Mouse (Mus musculus): ENCODE results near the gene Ramp2.
A peak's percentile ranks its signal among the peaks of the same experiment; 100 is the strongest.

Gene Ramp2

DNA sequence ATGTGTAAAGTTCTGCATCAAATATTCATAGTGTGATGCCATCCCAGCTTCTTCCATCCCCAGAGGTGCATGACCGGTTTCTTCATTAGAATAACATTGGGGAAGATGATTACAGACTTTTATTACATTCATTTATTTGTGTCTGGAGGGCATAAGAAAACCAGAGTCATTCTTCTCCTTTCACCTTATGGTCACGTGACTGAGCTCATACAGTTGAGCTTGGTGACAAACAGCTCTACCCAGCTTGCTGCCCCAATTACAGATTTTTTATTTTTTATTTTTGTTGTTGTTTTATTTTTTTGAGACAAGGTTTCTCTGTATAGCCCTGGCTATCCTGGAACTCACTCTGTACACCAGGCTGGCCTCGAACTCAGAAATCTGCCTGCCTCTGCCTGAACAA is 26.6 kb downstream of the Ramp2 start:
- DNase-seq: no peak

DNA sequence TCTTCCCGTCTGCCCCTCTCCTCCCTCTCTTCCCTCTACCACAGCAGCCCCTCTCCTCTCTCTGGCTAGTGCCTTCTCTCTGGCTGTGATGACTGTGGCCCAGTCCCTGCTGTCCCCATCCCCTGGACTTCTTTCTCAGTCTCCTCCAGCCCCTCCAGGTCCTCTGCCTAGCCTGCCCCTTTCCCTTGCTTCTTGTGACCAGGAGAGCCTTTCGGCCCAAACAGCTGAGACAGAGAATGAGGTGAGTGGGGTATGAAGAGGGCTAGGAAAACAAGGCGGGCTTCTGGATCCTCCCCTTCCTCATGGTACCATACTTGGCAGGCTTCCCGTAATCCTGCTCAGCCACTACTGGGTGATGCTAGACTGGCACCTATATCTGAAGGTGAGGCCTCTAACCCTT is 29.5 kb downstream of the Ramp2 start:
- no peak for DNase-seq

DNA sequence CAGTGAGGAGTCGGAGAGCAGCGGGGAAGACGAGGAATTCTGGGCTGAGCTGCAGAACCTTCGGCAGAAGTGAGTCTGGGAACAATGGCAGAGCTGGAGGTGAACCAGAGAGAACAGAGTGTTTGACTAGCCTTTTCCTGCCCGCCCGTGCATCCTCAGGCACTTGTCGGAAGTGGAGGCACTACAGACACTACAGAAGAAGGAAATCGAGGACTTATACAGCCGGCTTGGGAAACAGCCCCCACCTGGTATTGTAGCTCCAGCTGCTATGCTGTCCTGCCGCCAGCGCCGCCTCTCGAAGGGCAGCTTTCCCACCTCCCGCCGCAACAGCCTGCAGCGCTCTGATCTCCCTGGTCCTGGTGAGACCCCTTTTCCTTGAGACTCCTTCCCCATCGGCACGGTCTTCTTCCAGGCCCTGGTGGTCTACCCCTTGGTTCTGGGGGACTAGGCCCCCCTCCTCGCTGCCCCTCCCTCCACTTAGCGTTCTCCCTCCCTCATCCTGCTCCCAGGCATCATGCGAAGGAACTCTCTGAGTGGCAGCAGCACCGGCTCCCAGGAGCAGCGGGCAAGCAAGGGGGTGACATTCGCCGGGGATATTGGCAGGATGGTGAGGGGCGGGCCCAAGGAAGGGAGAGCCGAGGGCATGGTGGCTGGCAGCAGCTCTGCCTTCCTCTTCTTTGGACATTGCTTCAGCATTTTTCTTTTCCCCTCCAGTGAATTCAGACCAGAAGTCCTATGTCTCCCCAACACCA is 30.7 kb downstream of the Ramp2 start:
- no peak for DNase-seq

DNA sequence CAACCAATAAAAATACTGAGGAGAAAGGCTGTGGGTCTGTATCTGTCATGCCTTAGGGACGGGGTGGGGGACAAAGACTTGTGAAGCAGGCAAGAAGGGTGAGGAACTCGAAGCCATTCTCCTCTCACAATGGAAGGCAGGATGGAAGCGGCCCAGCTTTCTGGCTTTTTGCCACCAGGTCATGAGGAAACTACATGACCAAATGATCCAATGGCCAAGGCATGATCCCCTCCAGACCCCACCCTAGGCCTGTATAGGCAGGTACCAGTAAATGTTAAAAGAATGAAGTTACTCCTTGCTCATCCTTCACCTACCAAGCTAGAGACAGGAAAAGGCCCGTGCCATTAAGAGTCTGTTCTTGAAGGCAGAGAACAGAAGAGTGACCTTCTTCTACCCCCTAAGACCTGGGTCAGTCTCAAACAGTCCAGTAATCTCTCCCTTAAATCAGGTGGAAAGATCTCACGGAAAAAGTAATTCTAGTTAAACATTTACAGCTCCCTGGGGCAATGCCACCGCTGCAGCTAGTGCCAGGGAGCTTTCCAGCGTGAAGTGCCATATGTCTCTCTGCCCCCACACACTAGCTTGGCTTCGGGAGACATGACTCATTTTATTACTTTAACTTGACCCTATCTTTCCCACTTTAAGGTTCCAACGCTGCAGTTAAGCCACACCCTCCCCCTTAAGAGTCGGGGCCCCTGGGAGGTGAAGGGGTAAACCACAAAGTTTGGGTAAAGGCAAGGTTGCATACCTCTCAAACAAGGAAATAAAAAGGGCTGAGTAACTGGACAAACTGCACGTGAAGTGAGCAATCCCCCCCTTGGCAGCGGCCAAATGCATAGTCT is 31.8 kb downstream of the Ramp2 start:
- DNase-seq: no peak

DNA sequence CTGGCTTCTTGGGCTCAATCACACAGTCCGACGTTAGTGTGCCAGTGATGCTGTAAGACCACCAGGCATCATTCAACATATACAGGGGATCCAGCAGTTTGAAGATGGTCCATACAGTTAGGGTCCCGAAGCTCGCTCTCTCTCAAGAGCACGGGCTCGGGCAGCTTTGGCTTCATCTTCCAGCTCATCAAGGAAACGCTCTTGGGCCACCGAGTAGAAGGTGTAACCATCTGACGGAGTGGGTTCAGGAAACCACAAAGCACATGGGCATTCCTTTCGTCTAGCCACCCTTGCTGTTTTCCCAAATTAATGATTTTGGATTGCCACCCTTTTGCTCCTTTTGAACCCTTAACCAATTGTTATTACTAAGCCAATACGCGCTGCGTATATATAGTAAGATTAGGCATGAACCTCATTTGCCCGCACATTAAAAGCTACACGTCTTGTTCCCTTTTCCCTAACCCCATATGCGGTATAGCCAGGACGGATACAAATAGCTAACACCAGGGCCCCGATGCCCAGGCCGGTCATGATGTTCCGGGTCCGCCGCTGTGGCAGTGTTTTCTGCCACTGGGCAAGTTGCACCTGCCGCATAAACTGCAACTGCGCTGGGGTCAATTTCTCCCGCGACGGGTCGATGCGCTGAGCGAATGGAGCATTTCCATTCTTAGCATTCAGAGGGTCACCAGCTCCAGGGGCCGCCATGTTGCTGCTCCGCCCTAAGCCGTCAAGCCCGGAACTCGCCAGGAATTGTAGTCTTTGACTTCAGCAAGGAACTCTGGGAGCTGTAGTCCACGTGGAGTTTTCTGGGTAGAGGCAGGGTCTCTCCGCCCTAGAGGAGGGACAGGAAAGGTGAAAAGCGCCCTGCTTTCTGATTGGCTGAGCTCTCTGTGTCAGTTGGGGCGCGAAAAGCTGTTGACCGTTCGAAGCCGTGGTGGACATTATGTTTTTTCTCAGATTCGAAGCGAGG is 32.7 kb downstream of the Ramp2 start, which contains the start of the genes Cntd1 and Coa3:
Gene Cntd1, plus strand, starts transcription at position 790 of the 970 bp plus-strand sequence.
Gene Coa3, minus strand, starts transcription at position 892 of the 970 bp plus-strand sequence.
- peak; percentile 85 for DNase-seq

DNA sequence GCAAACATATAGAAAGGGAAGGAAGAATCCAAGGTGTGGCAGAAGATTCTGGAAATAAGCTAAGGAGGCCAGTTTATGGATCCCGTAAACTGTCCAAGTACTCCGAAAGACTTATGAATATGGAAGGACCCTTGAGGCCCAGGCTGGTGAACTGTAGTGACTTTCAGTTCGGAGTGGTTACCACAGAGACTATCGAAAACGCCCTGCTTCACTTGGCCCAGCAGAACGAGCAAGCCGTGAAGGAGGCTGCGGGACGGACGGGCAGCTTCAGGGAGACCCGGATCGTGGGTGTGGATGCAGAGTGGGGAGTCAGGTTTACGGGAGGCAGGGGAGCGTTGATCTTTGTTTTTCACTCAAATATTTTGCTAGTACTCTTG is 33.4 kb downstream of the Ramp2 start:
- no peak for DNase-seq

DNA sequence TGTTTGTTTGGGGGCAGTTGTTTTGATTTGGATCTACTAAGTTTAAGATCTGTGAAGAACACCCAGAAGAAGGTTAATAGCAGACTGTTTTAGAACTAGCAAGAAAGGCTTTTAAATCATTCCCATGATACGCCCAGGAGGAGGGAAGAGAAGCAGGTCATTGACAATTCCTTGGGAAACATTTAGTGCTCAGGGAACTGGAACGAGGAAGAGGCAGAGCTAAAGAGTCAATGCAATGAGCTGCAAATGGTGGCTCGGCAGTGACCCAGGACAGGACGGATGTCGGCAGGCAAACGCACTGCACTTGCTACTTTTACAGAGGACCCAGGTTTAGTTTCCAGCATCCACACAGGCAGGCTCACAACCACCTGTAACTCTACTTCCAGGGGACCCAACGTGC is 35.0 kb downstream of the Ramp2 start:
- DNase-seq: no peak

DNA sequence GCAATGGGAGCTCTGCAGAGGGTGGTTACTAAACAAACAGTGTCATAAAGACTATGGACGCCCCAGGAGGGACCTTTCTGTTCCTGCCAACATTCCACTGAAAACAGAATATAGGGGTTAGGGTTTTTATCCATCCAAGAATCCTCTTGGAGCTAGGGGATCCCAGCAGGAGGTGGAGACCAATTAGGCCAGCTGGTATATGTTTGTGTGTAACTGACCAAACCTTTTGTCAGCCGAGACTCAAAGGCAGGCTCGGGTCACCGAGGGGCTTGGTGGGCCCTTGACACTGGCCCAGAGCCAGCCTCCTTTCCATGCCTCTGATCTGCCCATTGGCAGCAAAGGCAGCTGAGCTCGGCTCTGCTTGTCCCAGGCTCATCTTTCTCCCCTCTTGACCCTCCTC is 37.1 kb downstream of the Ramp2 start:
- DNase-seq: no peak

DNA sequence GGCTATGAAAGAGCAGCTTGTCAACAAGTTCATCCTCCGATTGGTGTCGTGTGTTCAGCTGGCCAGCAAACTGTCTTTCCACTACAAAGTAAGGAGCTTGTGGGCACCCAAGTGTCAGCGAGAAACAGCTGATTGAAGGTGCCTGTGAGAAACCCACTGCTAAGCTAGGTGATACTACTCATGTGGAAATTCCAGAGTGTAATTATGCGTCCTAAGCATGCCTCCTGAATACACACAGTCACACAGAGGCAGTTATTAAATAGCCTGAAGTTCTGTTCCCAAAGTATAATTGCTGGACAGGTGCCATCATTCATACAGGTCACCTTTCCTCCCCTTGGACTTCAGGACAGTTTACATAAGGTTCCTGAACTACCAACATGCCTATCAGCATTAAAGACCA is 38.0 kb downstream of the Ramp2 start:
- DNase-seq: no peak

DNA sequence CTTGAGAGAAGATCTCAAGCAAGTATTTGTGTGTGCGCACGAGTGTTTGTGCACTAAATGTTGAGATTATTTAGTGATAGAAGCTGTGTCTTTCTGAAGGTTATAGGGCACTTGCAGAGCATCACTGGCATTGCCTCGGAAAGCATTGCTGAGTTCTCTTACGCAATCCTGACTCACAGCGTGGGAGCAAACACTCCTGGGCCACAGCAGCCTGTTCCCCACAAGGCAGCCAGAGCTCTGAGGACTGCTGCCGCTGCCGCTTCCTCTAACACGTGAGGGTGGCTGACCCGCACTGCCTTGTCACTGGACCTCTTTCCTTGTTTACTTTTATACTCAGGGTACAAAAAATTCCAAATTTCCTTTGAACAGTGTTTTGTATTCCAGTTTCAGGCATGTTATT is 41.5 kb downstream of the Ramp2 start:
- DNase-seq: no peak

DNA sequence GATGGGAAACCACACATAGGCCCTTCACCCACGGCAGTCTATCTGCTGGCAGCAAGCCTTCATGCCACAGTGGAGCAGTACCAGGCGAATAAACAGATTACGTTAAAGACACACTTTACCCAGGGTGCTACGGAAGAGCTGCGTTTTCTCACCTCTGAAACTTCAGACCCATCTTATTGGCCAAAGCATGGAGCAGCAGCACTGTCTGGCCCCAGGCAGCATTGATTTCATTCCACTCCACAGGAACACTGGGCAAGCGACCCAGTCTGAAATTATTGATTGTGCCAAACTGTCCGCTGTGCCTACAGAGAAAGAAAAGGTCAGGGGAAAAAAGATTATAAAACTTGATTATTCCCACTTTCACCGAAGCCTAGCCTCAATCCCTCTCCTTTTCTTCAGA is 45.4 kb downstream of the Ramp2 start:
- no peak for DNase-seq

DNA sequence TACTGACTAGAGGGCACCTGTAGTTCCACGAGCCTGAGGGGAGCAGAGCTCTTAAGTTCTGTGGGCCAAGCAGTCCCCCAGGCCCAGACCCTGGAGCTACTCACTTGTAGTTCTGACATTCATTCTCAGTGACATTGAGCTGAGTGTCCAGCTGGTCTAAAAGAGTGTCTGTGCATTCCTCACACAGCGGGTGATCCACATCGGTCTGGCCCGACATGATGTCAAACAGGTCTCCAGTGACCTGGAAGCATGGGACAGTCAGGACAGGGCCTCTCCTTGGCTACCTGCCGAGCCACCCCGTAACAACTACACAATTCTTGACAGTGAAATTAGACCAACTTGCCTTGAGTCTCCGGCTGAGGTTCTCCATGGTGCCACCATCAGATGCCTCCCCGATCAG is 49.4 kb downstream of the Ramp2 start:
- no peak for DNase-seq

DNA sequence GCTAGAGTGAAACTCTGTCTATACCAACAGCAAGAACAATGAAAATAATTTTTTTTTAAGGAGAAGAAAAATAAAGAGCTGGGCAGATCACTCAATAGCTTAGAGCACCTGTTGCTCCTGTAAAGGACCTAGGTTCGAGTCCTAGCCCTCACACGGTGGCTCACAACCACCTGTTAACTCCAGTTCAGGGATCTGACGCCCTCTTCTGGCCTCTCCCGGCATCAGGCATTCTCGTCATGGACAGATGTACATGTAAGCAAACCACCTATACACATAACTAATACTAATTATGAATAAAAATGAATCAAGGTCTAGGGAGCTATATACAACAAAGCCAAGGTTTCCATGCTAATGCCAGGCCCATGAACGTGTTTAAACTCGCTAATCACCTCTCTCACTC is 55.1 kb downstream of the Ramp2 start:
- no peak for DNase-seq

DNA sequence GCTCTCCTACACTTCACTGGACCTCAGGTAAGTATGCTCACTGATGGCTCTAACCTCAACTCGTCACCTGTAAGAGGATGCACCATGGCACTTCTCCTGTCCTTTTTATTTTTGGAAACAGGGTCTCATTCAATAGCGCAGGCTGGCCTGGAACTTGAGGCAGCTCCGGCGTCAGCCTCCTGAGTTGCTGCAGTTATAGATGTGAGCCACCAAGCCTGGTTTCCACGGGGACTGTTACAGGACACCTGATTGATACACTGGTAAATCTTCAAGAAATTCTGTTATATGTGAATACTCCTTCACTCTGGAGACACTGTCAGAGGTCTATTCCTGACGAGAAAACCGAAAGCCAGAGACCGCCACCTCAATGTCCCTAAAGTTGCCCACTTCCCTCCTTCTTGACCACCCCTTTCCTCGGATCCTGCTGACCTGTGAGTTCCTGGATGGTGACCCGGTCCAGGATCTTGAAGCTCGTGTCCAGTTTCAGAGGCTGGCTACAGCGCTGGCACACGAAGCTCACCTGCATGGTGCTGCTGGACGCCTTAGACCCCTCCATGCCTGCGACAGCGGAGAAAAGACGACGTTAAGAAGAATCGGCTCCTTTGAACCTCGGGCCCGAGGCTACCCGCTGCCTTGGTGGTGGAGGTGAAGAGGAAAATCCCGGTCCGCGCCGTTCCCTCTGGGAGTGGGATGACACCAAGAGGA is 55.6 kb downstream of the Ramp2 start:
- no peak for DNase-seq

DNA sequence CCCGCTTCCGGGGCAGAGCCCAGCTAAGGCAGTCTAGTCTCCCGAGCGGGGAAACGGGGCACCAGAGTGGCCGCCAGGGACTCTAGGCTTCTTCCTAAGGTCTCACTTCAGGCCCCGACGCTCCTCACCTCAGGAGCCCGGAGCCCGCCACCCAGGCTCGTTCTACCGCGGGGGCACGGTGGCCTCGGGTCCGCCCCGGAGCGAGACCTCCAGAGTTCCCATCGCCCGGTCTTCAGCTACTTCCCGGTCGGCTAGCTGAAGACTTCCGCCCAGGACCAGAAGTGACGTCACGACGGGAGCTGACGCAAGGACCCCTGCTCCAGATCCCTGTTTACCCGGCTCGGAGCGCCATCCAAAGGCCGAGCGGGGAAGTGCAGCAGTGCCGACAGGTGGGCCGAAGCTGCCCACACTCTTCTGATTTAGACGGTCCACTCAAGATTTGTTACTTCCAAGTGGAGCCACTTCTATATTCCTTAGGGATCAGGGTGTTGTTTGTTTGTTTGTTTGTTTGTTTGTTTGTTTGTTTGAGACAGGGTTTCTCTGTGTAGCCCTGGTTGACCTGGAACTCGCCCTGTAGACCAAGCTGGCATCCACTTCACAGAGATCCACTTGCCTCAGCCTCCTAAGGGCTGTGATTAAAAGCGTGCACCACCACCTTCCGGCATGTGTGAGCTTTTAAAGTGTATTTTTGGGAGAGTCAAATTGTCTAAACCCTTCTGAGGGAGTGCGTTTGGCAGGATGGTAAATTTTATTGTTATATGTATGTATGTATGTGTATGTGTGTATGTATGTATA is 56.4 kb downstream of the Ramp2 start, which contains the start of gene Becn1:
Gene Becn1, minus strand, starts transcription at position 283 of the 795 bp plus-strand sequence.
- DNase-seq: peak; percentile 91

DNA sequence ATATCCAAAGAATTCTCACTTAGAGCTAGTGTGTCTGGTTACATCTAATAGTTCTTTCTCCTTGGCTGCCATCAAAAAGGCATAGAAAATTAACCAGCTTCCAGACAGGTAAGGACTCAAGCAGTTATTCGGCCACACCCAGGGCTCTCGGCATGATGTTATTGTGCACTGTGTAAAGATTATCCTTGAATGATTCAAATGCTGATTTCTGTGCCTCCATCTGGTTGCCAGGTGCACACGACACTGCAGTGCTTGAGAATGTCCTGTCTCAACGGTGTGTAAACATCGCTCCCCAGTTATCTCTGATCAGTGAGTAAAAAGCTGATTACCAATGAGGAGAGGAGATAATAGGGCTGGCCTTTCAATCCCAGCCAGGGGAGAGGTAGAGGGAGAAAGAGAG is 61.9 kb downstream of the Ramp2 start:
- DNase-seq: no peak
